Mouse (Mus musculus) right cerebral cortex, postnatal 10 days (tissue): ENCODE results near the gene Meox2.
"Not testable (repeated sequence)": the region's sequence is repeated elsewhere in the genome, so short reads cannot be mapped to it uniquely, and the experiment has no call there.

ENCODE experiments used
- DNase-seq, 2 experiments: peaks; one replicate each; pipeline ENCODE4 v3.0.0; 2021; ENCODE audit warnings: low spot score in 2 of 2

Meox2 gene

GRCm38 (mm10) chr12:37108390-37108738 lies at the start of gene Meox2:
Gene Meox2 (plus strand): TSS chr12:37108540.
- DNase-seq = peak in 1 of 2 experiments; percentile 19

DNA sequence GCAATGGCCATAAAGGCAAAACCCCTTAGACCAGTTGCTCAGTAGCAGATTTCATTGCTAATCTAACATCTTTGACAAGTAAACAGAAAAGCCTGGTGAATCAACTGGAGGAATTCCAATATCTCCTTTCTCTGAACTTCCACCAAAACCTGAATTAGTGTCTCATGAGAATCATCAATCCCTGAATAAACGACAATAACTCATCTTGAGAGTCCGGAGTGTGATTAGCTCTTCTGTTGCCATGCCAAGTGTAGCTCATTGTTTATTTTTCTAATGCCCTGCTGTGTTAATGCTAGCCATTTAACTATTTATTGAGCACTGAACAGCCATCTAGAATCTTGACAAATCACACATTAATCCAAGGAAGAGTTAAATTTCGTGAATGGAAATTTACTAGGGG lies 35.7 kb upstream of the Meox2 start:
- DNase-seq = no peak

DNA sequence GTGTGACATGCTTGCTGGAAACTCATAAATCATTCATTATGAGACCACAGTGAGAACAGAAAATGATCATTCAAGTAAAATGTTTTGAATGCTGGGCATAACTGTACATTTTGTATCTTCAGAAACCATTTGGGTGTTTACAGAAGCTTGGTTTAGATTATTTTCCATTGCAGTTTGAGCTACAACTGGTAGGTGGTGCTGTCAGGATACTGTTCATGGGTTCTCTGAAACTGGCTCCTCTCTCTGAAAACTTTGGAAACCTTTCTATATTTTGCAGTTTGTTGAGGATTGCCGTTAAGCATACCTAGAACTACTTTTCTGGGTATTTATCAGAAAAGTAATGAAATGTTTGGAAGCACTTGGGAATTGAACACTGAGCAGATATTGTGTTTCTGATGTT lies 31.0 kb upstream of the Meox2 start:
- peak; percentile 18 to 19 for DNase-seq

- DNase-seq = not testable (repeated sequence)
These were observed 28.3 kb upstream of the Meox2 start for GRCm38 (mm10) chr12:37080005-37080404.

- no peak for DNase-seq
These were observed 1.8 kb upstream of the Meox2 start for GRCm38 (mm10) chr12:37106541-37106940.

DNA sequence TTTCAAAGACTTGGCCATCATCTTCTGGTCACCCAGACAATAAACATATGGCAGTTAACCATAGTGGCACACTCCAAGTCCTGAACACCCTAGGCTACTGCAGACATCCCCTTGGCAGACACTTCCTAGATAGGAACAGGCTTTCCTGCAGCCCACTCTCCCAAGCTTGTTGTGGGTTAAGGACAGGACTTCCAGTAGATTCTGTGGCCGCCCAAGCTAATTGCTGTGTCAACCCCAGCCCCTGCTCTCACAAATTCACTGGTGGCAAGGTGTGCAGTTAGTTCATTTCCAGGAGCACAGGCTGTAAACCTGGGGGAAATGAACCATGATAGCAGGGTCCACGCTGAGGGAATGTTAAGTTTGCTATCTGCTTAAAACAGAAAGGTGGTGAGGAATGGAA lies 1.2 kb upstream of the Meox2 start:
- no peak for DNase-seq

GRCm38 (mm10) chr12:37107713-37108389 lies 489 bp upstream of the Meox2 start:
- DNase-seq = no peak

DNA sequence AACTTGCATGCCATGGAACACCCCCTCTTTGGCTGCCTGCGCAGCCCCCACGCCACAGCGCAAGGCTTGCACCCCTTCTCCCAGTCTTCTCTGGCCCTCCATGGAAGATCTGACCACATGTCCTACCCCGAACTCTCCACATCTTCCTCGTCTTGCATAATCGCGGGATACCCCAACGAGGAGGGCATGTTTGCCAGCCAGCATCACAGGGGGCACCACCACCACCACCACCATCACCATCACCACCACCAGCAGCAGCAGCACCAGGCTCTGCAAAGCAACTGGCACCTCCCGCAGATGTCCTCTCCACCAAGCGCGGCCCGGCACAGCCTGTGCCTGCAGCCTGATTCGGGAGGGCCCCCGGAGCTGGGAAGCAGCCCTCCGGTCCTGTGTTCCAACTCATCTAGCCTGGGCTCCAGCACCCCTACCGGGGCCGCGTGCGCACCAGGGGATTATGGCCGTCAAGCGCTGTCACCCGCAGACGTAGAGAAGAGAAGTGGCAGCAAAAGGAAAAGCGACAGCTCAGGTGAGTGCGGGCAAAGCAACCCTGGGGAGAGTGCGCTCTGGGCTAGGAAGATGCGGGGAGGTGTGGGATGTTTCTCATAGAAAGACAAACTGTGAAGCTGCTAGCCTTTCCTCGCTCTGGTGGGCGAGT lies 606 bp downstream of the Meox2 start:
- peak; percentile 18 to 21 for DNase-seq

DNA sequence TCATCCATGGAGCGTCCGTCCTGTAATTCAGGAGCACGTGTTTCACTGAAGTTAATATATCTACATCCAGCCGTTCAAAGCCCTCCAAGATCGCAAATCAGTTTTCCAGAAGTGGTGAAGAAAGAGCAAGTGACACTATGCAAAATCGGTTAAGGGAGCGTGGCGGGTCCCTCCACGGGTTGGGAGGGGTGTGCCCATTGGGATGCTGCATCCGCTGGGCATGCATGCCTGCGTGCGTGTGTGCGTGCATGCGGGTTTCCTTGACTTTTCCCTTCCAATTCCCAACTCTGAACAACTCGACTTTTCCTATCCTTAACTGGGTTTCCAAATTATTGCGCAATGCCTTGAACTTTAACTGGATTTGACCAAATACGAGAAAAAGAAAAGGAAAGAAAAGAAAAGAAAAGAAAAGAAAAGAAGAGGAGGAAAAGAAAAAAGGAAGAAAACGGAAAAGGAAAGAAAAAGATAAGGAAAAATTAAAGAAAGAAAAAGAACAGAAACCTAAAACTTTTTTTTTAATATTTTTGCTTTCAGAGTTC lies 1.2 kb downstream of the Meox2 start:
- no peak for DNase-seq

DNA sequence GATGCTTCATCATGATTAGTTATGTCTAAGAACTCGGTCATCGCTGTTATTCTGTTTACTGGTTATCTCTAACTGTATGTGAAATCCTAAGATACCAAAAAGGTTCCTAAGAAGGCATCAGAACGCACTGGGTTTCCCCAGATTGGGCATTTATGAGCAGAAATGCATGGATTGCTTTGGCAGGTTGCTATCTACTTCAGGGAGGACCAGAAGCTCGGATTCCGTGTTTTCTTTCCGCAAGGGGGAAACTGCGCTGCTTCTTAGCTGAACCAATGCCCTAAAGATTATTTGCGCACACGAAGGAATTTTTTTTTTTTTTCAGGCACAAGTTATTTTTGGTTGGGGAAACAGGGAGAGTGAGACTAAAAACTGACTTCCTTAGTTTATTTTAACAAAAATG lies 2.6 kb downstream of the Meox2 start:
- DNase-seq = no peak

- no peak for DNase-seq
These were observed 10.9 kb downstream of the Meox2 start for GRCm38 (mm10) chr12:37119246-37119645.

DNA sequence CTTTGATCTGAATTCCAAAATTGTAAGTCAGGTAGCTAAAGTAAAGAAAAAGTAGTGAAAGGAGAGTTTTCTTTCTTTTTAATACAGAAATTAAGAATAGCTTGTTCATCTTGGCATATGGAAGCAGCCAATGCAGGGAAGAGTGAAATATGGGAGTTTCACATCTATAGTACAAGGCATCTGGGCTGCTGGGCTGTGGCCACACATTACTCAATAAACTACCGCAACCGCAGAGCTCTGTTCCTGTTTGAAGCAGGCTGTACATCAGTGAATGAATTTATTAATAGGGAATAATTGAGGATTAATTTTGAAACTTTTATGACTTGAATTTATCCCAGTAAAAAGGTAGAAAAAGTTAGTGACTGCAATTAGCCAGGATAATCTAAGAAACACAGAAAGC lies 15.4 kb downstream of the Meox2 start:
- DNase-seq = no peak

DNA sequence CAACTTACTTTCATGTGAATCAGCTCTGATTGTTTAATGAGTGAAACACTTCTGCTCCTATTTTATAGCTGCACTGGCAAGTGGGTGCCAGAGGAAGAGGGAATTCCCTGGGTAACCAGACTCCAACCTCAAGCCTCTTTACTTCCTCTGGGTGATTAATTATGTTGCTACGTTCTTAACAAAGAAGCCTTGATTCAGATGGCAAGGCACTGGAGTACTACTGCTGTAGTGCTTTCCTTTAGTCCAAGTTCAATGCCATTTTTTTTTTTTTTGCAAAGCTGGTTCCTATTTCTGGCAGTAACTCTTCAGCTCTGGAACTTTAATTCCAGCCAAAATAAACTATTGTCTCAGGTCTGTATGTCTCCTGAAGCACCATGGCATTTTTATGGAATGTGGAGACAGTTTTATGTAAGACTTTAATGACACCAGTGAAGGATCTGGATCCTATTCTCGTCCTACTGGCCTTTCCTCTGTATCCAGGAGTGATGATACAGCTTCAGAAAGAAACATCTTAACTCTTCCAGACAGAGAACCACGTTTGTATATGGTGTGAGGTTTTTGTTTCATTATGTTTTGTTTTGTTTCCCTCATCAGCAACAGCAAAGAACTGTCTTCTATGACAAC lies 33.9 kb downstream of the Meox2 start:
- no peak for DNase-seq

DNA sequence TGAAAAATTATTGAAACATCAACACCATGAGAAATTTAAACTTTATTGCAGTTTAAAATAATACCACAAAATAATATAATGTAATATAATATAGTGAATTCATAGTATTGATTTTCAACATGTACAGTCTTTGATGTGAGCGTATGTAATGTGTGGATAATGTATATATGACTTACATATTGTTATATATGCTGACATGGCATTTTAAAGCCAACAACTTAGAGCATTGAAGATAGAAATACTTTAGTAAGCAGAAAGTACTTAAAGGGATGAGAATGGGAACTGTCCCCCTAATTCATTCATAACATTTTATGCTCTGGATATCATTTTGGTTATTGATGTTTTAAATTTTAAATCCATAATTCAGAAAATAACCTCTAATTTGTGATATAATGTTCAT lies 35.5 kb downstream of the Meox2 start:
- DNase-seq = no peak

- no peak for DNase-seq
These were observed 59.4 kb downstream of the Meox2 start for GRCm38 (mm10) chr12:37167742-37168141.

DNA sequence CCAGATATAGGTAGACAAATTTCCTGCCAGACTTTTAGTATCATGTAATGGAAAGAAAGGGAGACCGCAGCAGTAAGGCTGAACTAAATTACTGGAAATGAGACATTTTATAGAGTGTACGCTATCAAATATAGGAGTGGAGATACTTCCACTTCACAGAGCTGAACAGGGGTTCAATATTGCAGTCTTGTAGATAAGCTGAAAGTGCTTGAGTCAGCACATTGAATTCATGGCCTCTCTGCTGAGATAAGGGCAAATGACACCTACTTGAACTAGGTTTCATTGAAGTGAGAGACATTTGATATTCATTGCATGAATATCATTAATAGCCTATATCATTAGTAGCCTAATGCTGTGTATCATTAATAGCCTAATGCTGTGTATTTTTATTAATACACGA lies 65.0 kb downstream of the Meox2 start:
- no peak for DNase-seq

DNA sequence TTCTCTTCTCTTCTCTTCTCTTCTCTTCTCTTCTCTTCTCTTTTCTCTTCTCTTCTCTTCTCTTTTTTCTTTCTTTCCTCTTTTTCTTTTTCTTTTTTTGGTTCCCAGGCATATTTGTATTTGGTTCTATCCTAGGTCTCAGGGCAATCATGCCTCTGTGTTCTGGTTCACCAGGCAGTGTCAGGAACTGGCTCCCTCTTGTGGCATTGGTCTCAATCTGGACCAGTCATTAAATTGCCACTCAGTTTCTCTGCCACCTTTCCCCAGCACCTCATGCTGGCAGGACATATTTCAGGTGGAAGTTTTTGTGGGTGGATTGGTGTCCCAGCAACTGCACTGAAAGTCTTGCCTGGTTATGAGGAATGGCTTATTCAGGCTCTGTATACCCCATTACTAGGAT lies 75.3 kb downstream of the Meox2 start:
- peak; percentile 13 to 20 for DNase-seq

GRCm38 (mm10) chr12:37188940-37189488 lies 80.7 kb downstream of the Meox2 start:
- DNase-seq = peak in 1 of 2 experiments; percentile 16
